Mouse (Mus musculus) lung, postnatal 25 days (tissue): ENCODE results near the gene Zmynd8.
A peak's percentile ranks its signal among the peaks of the same experiment; 100 is the strongest.
"Not testable (repeated sequence)": the region's sequence is repeated elsewhere in the genome, so short reads cannot be mapped to it uniquely, and the experiment has no call there.

Experiments
- DNase-seq: peaks from one replicate; pipeline ENCODE4 v3.0.0; 2022; ENCODE audit warnings: low spot score

The Zmynd8 gene

GRCm38 (mm10) chr2:165808179-165808975 lies 90.4 kb downstream of the Zmynd8 start:
- DNase-seq = no peak

- DNase-seq = not testable (repeated sequence)
Measured at GRCm38 (mm10) chr2:165800174-165800573, 98.6 kb downstream of the Zmynd8 start.

- no peak for DNase-seq
Measured at GRCm38 (mm10) chr2:165797876-165798275, 100.9 kb downstream of the Zmynd8 start.

- DNase-seq = no peak
Measured at GRCm38 (mm10) chr2:165793283-165793638, 105.6 kb downstream of the Zmynd8 start.

DNA sequence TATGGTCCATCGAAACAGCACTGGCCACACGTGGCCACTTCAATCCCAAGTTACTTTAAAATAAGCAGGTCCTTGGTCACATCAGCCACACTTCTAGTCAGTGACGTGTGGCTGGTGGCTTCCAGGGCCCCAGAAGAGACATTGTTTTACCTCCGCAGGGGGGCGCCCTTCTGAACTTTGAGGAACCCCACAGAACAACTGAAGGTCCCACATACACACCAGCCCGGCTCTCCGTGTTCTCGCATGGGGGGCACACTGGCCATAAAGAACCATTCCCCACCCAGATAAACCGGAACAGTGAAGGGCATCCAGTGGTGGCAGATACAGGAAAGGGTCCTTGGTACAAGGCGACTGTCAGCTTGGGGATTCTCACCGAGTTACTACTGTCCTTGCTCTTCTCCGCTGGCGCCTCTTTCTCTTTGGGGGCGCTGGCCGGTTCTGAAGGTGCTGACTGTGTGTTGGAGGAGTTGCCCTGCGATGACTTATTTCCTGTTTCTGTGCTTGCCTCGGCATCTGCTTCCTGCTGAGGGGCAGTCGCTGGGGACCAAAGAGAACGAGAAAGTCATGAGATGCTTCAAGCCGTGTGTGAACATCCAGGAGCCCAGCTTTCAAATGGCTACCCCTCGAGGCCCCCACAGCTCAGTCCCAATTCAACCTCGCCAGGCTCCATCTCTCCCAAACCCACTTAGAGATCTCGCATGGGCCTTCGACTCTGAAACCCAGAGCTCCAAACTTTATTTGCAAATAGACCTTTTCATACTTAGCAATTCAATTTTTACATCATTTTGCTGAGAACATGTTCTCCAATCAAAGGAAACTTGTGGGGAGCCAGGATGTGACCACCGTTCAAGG lies 106.2 kb downstream of the Zmynd8 start:
- no peak for DNase-seq

- peak; percentile 38 for DNase-seq
Measured at GRCm38 (mm10) chr2:165791657-165792056, 107.2 kb downstream of the Zmynd8 start.

GRCm38 (mm10) chr2:165791026-165791425 lies 107.8 kb downstream of the Zmynd8 start:
- DNase-seq = no peak

DNA sequence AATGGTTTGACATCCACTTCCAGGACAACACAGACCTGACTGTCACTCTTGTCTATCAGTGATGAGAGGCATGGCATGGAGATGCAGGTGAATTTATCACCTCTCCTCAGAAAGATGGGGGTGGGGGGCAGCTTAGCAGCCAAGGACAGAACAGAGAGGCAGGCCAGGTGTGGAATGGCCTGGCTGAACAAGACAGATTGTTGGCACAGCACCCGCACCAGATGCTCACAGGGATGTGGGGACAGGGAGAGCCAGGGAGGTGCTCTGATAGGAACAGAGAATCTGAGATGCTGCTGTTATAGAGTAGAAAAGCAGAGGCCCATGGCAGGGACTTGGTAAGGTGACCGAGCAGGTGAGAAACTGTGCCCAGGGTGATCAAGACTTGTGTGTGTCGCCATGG lies 109.1 kb downstream of the Zmynd8 start:
- DNase-seq = no peak

GRCm38 (mm10) chr2:165788796-165789195 lies 110.0 kb downstream of the Zmynd8 start:
- DNase-seq = no peak

GRCm38 (mm10) chr2:165788005-165788404 lies 110.8 kb downstream of the Zmynd8 start:
- DNase-seq = peak; percentile 71

DNA sequence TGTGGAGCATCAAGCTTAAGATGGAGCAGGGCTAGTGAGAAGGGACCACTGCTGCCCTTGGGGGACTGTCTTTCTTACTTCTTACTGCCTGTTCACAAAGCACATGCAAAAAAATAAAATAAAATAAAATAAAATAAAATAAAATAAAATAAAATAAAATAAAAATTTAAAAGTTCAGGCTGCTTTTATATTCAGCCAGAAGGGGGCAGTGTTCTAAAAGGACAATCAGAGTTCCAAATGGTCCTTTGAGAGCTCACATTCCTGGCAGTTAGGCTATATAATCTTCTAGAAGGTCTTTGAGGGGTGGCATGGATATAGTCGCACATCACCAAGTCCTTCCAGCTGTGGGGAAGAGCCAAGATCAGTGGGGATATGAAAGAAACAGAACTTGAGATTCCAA lies 112.3 kb downstream of the Zmynd8 start:
- DNase-seq = no peak

GRCm38 (mm10) chr2:165785312-165786036 lies 113.3 kb downstream of the Zmynd8 start:
- DNase-seq = no peak

DNA sequence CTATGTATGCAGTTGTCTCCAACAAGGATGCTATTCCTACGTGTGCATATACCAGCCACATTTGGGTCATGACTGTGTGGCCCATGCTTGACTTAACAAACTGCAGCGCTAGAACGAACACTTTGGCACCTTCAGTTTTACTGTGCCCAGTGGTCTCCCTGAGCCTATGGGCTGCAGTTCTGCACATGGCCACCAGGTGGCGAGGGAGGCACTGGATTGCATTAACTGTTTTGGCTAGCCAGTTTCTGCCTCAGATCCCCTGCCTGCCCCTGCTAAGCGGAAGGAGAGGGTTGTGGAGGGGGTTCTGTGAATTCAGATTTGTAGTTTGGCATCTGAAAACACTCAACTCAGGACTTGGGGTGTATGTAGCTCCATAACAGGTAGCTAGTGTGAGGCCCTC lies 116.5 kb downstream of the Zmynd8 start:
- peak; percentile 69 for DNase-seq

GRCm38 (mm10) chr2:165778927-165779326 lies 119.9 kb downstream of the Zmynd8 start:
- peak; percentile 70 for DNase-seq

DNA sequence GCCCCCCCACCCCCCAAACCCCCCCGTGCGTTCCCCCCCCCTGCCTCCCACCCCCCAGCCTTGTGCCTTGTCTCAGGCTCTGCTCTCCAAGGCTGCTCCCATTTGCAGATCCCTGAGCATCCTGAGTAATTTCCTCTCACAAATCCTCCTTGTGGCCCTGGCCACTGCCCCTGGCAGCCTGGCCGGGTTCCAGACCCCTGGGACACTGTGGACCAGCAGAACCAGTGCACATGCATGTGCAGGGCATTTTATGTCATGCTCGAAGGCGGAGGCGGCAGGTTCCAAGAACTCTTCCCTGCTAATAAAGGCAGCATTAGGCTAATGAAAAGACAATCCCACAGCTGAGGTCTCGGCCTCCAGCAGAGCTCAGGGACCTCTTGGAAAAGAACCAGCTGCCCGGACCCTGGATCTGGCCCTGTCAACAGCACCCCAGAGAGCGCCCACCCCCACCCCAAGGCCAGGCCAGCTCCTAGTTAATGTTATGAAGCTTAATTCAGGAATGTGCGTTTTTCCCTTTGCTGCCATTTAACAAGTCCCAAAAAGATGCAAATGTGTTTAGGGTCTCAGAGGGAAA lies 129.4 kb downstream of the Zmynd8 start:
- no peak for DNase-seq

DNA sequence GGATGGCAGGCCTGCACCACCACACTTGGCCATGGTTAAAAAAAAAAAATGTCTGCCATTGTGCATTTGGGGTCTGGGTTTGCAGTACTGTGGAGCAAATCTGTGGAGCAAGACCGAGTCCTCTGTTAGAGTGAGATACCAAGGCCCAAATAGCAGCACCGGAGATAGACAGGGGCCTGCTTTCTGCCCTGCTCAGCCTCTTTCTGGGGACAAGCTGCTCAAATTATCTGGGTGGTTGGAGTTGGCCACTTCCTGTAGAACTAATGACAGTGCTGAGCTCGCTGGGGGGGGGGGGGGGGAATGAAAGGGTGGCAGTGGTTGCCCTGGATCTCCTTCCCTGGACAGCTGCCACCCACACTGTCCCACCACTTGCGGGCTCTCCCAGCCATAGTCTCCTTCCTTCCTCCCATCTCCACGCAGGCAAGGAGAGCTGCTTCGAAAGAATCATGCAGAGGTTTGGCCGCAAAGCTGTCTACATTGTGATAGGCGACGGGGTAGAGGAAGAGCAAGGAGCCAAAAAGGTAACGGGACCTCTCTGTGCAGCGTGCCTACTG lies 129.9 kb downstream of the Zmynd8 start:
- DNase-seq = no peak

- DNase-seq = no peak
Measured at GRCm38 (mm10) chr2:165759421-165759985, 139.3 kb downstream of the Zmynd8 start.

- DNase-seq = peak; percentile 23
Measured at GRCm38 (mm10) chr2:165758534-165758933, 140.3 kb downstream of the Zmynd8 start.

DNA sequence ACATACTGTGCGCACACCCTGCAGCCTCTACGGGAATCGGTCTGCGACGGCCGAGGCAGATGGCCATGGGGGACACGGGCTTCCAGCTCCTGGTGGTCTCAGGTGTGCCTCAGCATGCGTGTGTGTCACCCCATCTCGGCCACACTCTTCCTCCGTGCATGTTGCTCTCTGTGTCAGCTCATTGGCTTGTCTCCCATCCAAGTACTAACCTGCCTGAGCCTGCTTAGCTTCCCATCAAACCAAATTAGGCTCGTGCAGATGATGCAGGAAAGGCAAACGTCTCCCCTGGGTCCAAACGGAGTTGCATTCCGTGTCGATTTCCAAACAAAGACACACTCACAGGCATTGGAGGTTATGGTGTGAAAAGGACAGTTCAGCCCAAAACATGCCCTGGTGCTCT lies 141.0 kb downstream of the Zmynd8 start:
- no peak for DNase-seq

DNA sequence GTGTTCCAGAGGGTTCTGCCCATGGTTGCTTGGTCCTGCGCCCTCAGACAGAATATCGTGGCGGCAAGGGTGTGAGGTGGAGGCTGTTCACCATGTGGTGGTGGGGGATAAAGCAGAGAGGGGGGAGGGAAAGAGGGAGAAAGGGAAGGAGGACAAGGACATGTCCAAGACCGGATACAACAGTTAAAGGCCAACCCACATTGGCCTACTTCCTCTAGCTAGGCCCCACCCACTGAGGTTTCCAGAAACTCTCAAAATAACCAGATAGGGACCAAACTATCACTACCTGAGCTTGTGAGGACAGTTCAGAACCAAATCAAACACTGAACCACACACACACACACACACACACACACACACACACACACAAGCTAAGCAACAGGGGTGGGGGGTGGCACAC lies 146.1 kb downstream of the Zmynd8 start:
- DNase-seq = no peak

DNA sequence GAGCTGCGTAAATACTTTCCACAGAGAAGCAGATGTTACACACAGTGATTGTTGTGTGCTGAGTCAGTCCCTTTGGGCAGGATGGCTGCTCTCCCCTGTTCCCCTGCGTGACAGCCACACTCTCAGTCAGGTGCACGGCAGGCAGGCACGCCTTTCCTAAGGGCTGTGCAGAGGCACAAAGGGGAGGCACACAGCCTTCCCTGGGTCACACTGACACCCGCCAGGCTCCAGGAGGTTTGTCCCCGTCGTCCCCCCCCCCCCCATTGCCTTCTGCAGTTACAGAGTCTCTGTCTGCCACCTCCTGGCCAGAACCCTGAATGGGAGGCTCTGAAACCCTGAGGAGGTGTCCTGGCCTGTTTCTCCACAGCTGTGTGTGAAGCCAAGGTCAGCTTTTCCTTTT lies 147.7 kb downstream of the Zmynd8 start:
- DNase-seq = no peak

DNA sequence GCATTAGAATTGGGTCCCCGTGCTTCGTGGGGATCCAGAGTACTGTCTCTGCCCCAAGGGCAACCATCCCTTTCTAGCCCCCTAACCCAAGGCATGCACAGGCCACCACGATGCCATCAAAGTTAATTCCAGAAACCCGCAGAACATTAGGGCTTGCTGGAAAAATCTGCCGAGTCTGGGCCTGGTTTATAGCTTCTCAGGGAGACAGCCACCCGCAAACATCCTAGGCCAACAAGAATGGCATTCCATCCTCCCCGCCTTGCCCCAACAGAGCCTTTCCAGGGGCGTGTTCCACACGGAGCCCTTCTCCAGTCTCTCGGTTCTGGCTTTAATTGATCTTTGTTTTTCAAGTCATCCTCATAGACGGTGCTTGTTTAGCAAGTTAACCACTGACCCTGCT lies 150.4 kb downstream of the Zmynd8 start:
- DNase-seq = no peak
